Mouse (Mus musculus) midbrain, embryonic 14.5 days (tissue): ENCODE measurements around the gene Nt5c. TPM values are rescaled to one million over a fixed set of nuclear protein-coding genes. Genes with fewer than 3 reads are reported as not detected.
"Not testable (repeated sequence)": the region's sequence is repeated elsewhere in the genome, so short reads cannot be mapped to it uniquely, and the experiment has no call there.

Experiments used
- ATAC-seq: fragments of 200-750 bp; cut with Nextera tagmentation; 2 replicates; pipeline ENCODE4 v1.8.0; 2017; ENCODE audit warnings: moderate number of reproducible peaks, moderate library complexity; ENCODE audit not compliant: low FRiP score, low TSS enrichment
- DNase-seq: peaks from one replicate; pipeline ENCODE4 v3.0.0-alpha.2; 2015
- H3K27ac ChIP-seq: fragments of 300-500 bp; sonication (generic); replicated peaks from 2 replicates; pipeline ENCODE4 v1.5.1; 2014; ENCODE audit warnings: mild to moderate bottlenecking, low read depth, low read length, moderate library complexity
- H3K27me3 ChIP-seq: fragments of 300-500 bp; sonication (generic); 2 replicates; pipeline ENCODE4 v1.6.1; 2014; ENCODE audit warnings: low read length, control low read depth, mixed read lengths; ENCODE audit not compliant: control insufficient read depth, insufficient read depth
- H3K36me3 ChIP-seq: fragments of 300-500 bp; sonication (generic); 2 replicates; pipeline ENCODE4 v1.6.1; 2014; ENCODE audit warnings: low read length, control low read depth; ENCODE audit not compliant: control insufficient read depth, insufficient read depth
- H3K4me1 ChIP-seq: fragments of 300-500 bp; sonication (generic); 2 replicates; pipeline ENCODE4 v1.6.1; 2014; ENCODE audit warnings: mild to moderate bottlenecking, antibody characterized with exemption, low read length, control low read depth; ENCODE audit not compliant: control insufficient read depth, insufficient read depth
- H3K4me2 ChIP-seq: fragments of 300-500 bp; sonication (generic); 2 replicates; pipeline ENCODE4 v1.6.1; 2014; ENCODE audit warnings: mild to moderate bottlenecking, low read length, moderate library complexity
- H3K4me3 ChIP-seq: fragments of 300-500 bp; sonication (generic); replicated peaks from 2 replicates; pipeline ENCODE4 v1.5.1; 2014; ENCODE audit warnings: low read depth, low read length
- H3K9ac ChIP-seq: fragments of 300-500 bp; sonication (generic); replicated peaks from 2 replicates; pipeline ENCODE4 v1.6.1; 2014; ENCODE audit warnings: mild to moderate bottlenecking, low read length, moderate library complexity
- H3K9me3 ChIP-seq: fragments of 300-500 bp; sonication (generic); 2 replicates; pipeline ENCODE4 v1.6.1; 2016; ENCODE audit warnings: low read length, control low read depth, mixed read lengths; ENCODE audit not compliant: control insufficient read depth
- WGBS: fragments of 180-500 bp; shearing (Covaris S2); extraction: QIAGEN DNeasy Blood & Tissue Kit; methylation state at CpG from one replicate; pipeline ENCODE4 v1.1.7; 2014; 5-methylcytosine and 5-hydroxymethylcytosine counted together
- polyA plus RNA-seq: library from polyadenylated mRNA; unstranded; fragments of >200 nt; fragmentation: Nextera tagmentation; extraction: Ambion mirVana; gene quantifications from 2 replicates; pipeline ENCODE4 v1.2.1, GENCODE M21; 2014

The Nt5c gene
- polyA plus RNA-seq, 1 experiment from 2014 or later, result 93.9 TPM

DNA sequence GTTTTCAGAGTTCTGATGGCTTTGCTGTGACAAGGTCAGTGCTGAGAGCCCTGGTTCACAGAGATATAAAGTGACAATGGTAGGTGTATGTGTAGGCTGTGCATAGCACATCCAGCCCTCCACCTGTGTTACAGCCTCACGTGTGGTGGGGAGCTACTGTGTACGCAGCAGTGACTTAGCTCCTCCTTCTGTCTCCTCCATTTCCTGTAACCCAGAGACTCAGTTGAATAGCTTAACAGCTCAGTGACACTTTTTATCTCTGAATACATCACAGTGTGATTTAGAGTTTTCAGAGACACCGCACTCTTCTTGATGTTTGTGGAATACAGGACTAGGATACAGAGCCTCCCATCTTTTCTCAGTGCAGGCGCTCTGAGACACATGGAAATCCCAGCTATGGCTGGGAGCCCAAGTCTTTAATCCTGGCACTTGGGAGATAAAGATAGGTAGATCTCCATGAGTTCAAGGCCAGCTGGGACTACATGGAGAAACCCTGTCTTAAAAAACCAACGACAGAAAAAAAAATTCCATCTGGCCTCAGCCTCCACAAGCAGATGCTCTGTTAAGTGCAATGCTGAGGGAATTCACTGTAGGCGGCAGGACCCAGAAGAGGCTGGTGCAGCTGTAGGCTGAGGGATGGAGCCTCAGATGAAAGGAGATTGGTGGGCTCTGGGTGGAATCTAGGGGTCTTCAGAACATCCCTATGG lies 10.0 kb downstream of the Nt5c start:
- Histone ChIP-seq H3K36me3 (peaks cover 9% of the 10 kb centered on the region; the same call in 1 of the 2 replicates), H3K4me2 (no peak overlapping the region), H3K27me3 (no peaks in the 10 kb centered on the region), H3K4me1 (peaks cover 7% of the 10 kb centered on the region), H3K9ac (no peak overlapping the region), H3K9me3 (no peaks in the 10 kb centered on the region), H3K27ac (no peak overlapping the region), H3K4me3 (no peak overlapping the region)
- DNase-seq, result no peak
- WGBS, result 88% methylated on average over 6 of the region's 6 CpGs
- no peak for ATAC-seq

DNA sequence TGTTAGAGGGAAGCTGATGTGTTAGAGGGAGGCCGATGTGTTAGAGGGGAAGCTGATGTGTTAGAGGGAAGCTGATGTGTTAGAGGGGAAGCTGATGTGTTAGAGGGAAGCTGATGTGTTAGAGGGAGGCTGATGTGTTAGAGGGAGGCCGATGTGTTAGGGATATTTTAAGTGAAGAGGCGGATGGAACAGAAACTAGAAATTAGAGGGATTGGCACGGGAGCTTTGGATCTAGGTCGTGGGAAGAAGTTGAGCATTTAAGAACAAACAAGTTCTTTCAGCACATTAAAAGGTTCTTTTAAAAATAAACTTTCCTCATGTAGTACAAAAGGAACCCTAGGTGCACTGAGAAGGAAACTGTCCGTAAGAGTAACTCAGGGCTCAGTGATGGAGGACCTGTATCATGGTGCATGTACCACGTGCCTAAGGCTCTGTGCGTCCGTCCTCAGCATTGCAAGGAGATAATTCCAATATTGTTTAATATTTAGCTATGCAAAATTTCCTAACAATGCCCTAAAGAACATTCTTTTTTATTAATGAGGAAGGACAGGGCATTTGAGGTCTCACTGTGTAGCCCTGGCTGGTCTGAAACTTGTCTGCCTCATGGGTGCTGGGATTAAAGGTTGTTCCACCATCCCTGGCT lies 13.2 kb downstream of the Nt5c start:
- Histone ChIP-seq H3K4me3 (no peak overlapping the region), H3K36me3 (peaks cover 5% of the 10 kb centered on the region; the same call in 1 of the 2 replicates), H3K9me3 (no peaks in the 10 kb centered on the region), H3K27me3 (no peaks in the 10 kb centered on the region), H3K4me1 (peaks cover 33% of the 10 kb centered on the region), H3K4me2 (no peak overlapping the region), H3K27ac (no peak overlapping the region), H3K9ac (no peak overlapping the region)
- no peak for DNase-seq
- ATAC-seq, result no peak
- 88% methylated on average over 9 of the region's 9 CpGs for WGBS

DNA sequence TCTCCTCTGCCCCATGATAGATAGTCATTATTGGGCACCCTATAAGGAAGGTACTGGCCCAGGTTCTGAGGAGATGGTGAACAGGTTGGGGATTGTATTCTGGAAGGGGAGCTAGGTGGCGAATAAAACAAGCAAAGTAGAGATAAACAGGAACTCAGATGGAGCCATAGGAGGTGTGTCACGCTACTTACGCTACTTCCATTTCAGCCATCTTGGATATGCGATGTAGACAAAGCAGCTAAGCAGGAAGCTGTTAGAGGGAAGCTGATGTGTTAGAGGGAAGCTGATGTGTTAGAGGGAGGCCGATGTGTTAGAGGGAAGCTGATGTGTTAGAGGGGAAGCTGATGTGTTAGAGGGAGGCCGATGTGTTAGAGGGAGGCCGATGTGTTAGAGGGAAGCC lies 14.3 kb downstream of the Nt5c start:
- peak overlapping the region; percentile 14; the same call in 1 of the 2 replicates for H3K9ac ChIP-seq
- not testable (repeated sequence) for ATAC-seq, H3K4me2 ChIP-seq

DNA sequence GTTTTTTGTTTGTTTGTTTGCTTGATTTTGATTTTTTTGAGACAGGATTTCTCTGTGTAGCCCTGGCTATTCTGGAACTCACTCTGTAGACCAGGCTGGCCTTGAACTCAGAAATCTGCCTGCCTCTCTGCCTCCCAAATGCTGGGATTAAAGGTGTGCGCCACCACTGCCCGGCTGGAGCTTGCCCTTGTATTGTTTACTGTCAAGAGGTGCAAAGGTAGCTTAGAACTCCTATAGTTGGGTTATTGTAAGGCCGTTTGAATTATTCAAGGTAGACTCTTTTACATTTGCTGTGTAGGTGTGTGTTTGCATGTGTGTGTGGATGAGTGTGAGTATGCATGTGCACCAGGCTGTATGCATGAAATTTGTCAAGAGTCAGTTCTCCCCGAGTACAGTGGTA lies 15.0 kb downstream of the Nt5c start:
- H3K4me3 ChIP-seq, H3K27me3 ChIP-seq, DNase-seq, ATAC-seq, H3K9ac ChIP-seq, H3K36me3 ChIP-seq, H3K27ac ChIP-seq, H3K9me3 ChIP-seq: not testable (repeated sequence)
- Histone ChIP-seq H3K4me2 (peak overlapping the region; percentile 94), H3K4me1 (peaks cover 33% of the 10 kb centered on the region)
- WGBS, result 82% methylated on average over 4 of the region's 4 CpGs

More for the DNA sequence above, 14.3 kb downstream of the Nt5c start:
- H3K27me3 ChIP-seq, DNase-seq, H3K9me3 ChIP-seq, H3K27ac ChIP-seq, H3K4me3 ChIP-seq, H3K36me3 ChIP-seq: not testable (repeated sequence)
- peaks cover 33% of the 10 kb centered on the region for H3K4me1 ChIP-seq
- 90% methylated on average over 7 of the region's 7 CpGs for WGBS

DNA sequence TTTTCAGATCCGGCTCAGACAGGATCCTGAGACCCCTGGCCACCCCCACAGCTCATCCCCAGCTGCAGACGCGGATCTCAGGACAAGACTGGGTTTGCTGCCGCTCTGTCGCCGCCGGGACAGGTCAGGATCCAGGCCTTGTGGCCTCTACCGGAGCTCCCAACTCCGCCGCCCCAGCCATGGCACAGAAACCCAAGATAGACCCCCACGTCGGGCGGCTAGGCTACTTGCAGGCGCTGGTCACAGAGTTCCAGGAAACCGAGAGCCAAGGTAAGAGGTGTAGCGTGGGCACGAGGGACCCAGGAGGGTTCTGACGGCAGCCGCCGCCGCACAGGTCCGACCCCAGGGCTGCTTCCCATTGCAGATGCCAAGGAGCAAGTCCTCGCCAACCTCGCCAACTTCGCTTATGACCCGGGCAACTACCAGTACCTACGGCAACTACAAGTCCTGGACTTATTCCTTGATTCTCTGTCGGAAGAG lies 15.9 kb downstream of the Nt5c start:
- no peaks in the 10 kb centered on the region for H3K9me3 ChIP-seq
- H3K4me3 ChIP-seq, result peak overlapping the region; percentile 87
- H3K9ac ChIP-seq, result peak overlapping the region; percentile 72
- peaks cover 5% of the 10 kb centered on the region; the same call in 1 of the 2 replicates for H3K36me3 ChIP-seq
- H3K4me2 ChIP-seq, result peak overlapping the region; percentile 94
- DNase-seq (no peak), ATAC-seq (peak; percentile 19; the same call in 1 of the 2 replicates)
- 0 out of 2 replicates have a peak overlapping the region, but pooled peaks have one; percentile 88 for H3K27ac ChIP-seq
- H3K27me3 ChIP-seq, result no peaks in the 10 kb centered on the region
- WGBS, result 3% methylated on average over 28 of the region's 28 CpGs
- H3K4me1 ChIP-seq, result peaks cover 33% of the 10 kb centered on the region

DNA sequence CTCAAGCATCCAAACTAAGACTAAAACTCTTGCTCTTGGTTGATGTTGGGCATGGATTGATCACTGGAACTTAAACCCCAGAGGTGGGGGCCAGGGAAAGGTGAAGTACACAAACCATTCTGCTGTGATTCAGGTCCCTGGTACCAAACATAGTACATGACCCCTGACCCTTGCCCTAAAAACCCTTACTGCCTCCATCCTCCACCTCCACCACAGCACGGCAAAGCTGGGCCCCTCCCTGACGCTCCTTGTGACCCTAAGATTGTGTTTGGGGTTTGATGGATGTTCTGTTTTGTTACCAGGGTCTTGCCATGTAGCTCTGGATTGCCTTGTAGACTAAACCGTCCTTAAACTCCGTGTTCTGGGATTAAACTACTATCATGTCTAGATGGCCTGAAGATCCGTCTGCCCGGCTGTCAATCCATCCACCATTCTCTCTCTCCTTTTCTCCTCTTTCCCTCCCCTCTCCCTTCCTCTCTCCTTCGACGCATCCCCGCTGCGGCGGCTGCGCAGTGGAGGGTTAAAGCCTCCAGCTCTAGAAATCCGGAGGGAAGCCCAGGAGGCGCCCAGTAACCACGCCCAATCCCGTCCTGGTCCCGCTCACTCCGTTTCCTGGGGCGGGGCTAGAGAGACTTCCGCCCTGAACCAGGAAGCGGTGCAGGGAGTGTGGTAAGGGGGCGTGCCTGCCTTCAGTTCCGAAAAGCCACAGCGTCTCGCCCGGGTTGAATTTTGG lies 16.5 kb downstream of the Nt5c start, which contains the start of gene Armc7:
Gene Armc7 (plus strand): TSS at position 643 of the 733 bp plus-strand sequence.
- ATAC-seq (peak; percentile 95), DNase-seq (peak; percentile 97)
- peak within 1 kb of the TSS; percentile 87 for H3K4me3 ChIP-seq
- peak within 1 kb of the TSS; percentile 88 for H3K27ac ChIP-seq
- peaks cover 5% of the 10 kb centered on the region; the same call in 1 of the 2 replicates for H3K36me3 ChIP-seq
- H3K4me1 ChIP-seq, result peaks cover 33% of the 10 kb centered on the region
- H3K9ac ChIP-seq, result peak within 1 kb of the TSS; percentile 72
- peak within 1 kb of the TSS; percentile 94 for H3K4me2 ChIP-seq
- H3K9me3 ChIP-seq, result no peaks in the 10 kb centered on the region
- no peaks in the 10 kb centered on the region for H3K27me3 ChIP-seq
- 0% methylated on average over 26 of the region's 26 CpGs for WGBS

DNA sequence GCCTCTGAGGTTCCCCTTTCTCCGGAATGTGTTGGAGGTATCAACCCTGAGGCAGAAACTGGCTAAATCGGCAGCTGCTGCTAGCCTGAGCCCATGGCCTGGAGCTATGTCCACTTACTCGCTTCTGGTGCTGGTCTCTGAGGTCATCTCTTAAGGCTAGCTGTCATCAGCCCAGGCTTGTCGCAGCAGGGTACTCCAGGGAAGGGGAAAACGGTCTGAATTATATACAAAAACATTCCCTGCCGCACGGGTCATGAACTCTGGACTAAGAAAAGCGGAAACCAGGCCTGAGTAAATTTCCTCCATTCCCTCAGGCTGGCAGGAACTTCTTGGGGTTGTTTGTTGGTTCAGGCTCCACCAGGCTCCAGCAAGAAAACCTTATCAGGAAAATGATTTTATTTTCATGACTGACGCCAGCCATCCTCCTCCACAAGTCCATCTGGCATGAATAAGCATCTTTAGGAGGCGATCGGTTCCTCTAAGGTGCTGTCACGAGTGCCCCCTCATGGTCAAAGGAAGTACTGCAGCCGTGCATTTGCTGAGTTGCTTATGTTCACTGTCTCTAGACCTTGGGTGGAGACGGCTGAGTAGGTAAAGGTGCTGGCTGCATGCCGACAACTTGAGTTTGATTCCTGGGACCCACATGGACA lies 17.9 kb downstream of the Nt5c start:
- Histone ChIP-seq H3K4me1 (peaks cover 33% of the 10 kb centered on the region), H3K27ac (peak overlapping the region; percentile 88; the same call in 1 of the 2 replicates), H3K9me3 (no peaks in the 10 kb centered on the region), H3K4me3 (no peak overlapping the region), H3K27me3 (no peaks in the 10 kb centered on the region), H3K36me3 (no peaks in the 10 kb centered on the region), H3K9ac (no peak overlapping the region), H3K4me2 (0 out of 2 replicates have a peak overlapping the region, but pooled peaks have one; percentile 17)
- WGBS, result 22% methylated on average over 15 of the region's 15 CpGs
- peak; percentile 9; the same call in 1 of the 2 replicates for ATAC-seq
- DNase-seq, result peak; percentile 96

DNA sequence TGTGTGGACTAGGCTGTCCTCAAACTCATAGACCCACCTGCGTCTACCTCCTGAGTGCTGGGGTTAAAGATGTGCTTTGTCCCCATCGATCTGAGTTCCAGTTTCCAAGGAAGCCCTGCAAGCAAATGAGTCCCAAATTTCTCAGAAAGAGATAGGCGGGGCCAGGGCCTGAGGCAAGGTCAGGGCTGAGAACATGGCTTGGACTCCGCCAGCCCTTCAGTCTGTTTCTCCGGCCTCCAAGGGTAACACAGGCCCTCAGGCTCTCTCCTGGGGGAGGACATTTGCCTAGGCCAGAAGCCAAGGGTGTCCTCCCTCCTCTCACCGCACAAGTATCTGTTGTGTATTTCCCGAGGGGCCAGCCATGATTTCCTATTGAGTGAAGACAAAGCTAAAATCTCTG lies 19.5 kb downstream of the Nt5c start:
- H3K9ac ChIP-seq, result no peak overlapping the region
- WGBS, result 82% methylated on average over 7 of the region's 7 CpGs
- ATAC-seq, result no peak

More for the DNA sequence above, 19.5 kb downstream of the Nt5c start:
- DNase-seq, result no peak
- peaks cover 31% of the 10 kb centered on the region for H3K4me1 ChIP-seq
- no peak overlapping the region for H3K27ac ChIP-seq
- H3K27me3 ChIP-seq, result no peaks in the 10 kb centered on the region
- H3K4me2 ChIP-seq, result no peak overlapping the region
- no peaks in the 10 kb centered on the region for H3K36me3 ChIP-seq
- no peaks in the 10 kb centered on the region for H3K9me3 ChIP-seq
- no peak overlapping the region for H3K4me3 ChIP-seq
